Mouse (Mus musculus) limb, embryonic 13.5 days (tissue): ENCODE results near the gene Cemip. TPM values are rescaled to one million over a fixed set of nuclear protein-coding genes. Genes with fewer than 3 reads are reported as not detected.

Experiments
- ATAC-seq: fragments of 200-750 bp; cut with Nextera tagmentation; 2 replicates; pipeline ENCODE4 v1.8.0; 2017; ENCODE audit warnings: low read depth, moderate number of reproducible peaks, moderate TSS enrichment; ENCODE audit not compliant: low FRiP score
- H3K27ac ChIP-seq: fragments of 300-500 bp; sonication (generic); 2 replicates; pipeline ENCODE4 v1.5.1; 2015; ENCODE audit warnings: inconsistent platforms, mild to moderate bottlenecking, moderate library complexity
- H3K27me3 ChIP-seq: fragments of 300-500 bp; sonication (generic); 2 replicates; pipeline ENCODE4 v1.6.1; 2015; ENCODE audit warnings: mild to moderate bottlenecking, inconsistent platforms
- H3K36me3 ChIP-seq: fragments of 300-500 bp; sonication (generic); 2 replicates; pipeline ENCODE4 v1.6.1; 2015; ENCODE audit warnings: inconsistent platforms, mild to moderate bottlenecking, moderate library complexity
- H3K4me1 ChIP-seq: fragments of 300-500 bp; sonication (generic); 2 replicates; pipeline ENCODE4 v1.6.1; 2015; ENCODE audit warnings: inconsistent platforms
- H3K4me2 ChIP-seq: fragments of 300-500 bp; sonication (generic); replicated peaks from 2 replicates; pipeline ENCODE4 v1.6.1; 2015; ENCODE audit warnings: inconsistent platforms, mild to moderate bottlenecking, moderate library complexity
- H3K4me3 ChIP-seq: fragments of 300-500 bp; sonication (generic); 2 replicates; pipeline ENCODE4 v1.5.1; 2015; ENCODE audit warnings: moderate library complexity, mild to moderate bottlenecking, inconsistent platforms
- H3K9ac ChIP-seq: fragments of 300-500 bp; sonication (generic); 2 replicates; pipeline ENCODE4 v1.6.1; 2015; ENCODE audit warnings: mild to moderate bottlenecking, inconsistent platforms
- H3K9me3 ChIP-seq: fragments of 300-500 bp; sonication (generic); 2 replicates; pipeline ENCODE4 v1.6.1; 2016; ENCODE audit warnings: inconsistent platforms
- WGBS: fragments of 180-500 bp; shearing (Covaris S2); methylation state at CpG from one replicate; pipeline ENCODE4 v1.1.7; 2015; 5-methylcytosine and 5-hydroxymethylcytosine counted together
- polyA plus RNA-seq: library from polyadenylated mRNA; unstranded; fragments of >200 nt; fragmentation: Nextera tagmentation; extraction: Ambion mirVana; gene quantifications from 2 replicates; pipeline ENCODE4 v1.2.1, GENCODE M21; 2015

Cemip gene
- polyA plus RNA-seq, 1 experiment from 2014 or later = 0.28 TPM

DNA sequence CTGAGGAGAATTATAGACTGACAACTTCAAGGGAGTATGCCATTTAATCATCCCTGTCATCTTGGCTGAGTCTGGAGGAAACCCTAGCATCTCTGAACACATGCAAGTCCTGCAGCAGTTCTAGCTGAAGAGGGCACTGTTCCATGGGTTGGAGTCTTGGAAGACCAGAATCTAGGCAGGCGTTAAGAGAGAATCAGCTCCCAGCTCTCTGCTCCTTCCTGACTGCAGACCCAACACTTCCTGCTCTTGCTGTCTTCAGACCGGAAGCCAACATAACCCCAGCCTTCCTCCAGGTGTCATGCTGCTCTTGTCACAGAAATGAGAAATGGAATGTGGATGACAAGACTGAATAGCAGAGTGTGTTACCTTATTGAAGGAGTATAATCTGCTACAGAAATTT, 29.1 kb upstream of the Cemip start:
- no peak for ATAC-seq
- Histone ChIP-seq H3K4me2 (no peak overlapping the region), H3K4me3 (no peak overlapping the region), H3K36me3 (peaks cover 23% of the 10 kb centered on the region), H3K27ac (no peak overlapping the region), H3K9me3 (no peaks in the 10 kb centered on the region), H3K9ac (no peak overlapping the region), H3K27me3 (no peaks in the 10 kb centered on the region), H3K4me1 (peaks cover 36% of the 10 kb centered on the region)
- WGBS = 60% methylated on average over 2 of the region's 2 CpGs

DNA sequence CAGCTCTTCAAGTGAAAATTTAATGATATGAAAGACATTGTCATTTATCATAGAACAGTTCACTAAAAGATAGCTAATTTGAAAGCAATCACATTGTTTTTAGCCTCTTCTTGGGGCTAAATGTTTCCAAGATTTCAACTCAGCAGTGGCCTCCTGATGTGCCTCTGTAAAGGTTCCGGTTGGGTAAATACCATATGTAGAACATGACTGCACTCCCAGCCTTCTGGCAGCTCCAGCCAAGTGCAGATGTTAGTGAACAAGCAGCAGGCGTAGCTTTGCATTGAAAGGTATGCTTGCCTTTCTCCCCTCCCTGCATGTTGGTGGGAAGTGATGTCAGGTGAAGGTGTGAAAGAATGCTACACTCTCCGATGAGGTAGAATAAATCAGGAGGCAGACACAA, 28.5 kb upstream of the Cemip start:
- H3K36me3 ChIP-seq = peaks cover 28% of the 10 kb centered on the region
- H3K27me3 ChIP-seq = no peaks in the 10 kb centered on the region
- WGBS = 72% methylated on average over 3 of the region's 3 CpGs

DNA sequence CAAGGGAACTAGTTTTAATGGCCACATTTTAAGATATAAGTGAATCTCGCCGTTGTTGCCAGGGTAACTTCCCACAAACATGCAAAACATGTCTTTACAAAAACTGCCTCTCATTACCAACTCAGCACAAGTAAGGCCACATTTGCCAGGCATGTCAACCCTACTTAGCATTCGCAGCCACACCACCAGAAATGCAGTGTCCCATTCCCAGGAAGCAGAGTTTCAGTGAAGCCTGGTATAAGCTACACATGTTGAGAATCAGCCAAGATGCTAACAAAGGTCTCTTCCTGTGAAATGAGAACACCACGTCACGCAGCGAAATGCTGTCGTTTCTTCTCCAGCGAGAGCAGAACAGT, 26.7 kb upstream of the Cemip start:
- 86% methylated on average over 8 of the region's 8 CpGs for WGBS
- H3K36me3 ChIP-seq = peaks cover 40% of the 10 kb centered on the region

More for the DNA sequence above, 28.5 kb upstream of the Cemip start:
- no peak overlapping the region for H3K9ac ChIP-seq
- no peaks in the 10 kb centered on the region for H3K9me3 ChIP-seq
- no peak for ATAC-seq
- peaks cover 31% of the 10 kb centered on the region for H3K4me1 ChIP-seq
- H3K4me3 ChIP-seq = no peak overlapping the region
- H3K4me2 ChIP-seq = no peak overlapping the region
- no peak overlapping the region for H3K27ac ChIP-seq

DNA sequence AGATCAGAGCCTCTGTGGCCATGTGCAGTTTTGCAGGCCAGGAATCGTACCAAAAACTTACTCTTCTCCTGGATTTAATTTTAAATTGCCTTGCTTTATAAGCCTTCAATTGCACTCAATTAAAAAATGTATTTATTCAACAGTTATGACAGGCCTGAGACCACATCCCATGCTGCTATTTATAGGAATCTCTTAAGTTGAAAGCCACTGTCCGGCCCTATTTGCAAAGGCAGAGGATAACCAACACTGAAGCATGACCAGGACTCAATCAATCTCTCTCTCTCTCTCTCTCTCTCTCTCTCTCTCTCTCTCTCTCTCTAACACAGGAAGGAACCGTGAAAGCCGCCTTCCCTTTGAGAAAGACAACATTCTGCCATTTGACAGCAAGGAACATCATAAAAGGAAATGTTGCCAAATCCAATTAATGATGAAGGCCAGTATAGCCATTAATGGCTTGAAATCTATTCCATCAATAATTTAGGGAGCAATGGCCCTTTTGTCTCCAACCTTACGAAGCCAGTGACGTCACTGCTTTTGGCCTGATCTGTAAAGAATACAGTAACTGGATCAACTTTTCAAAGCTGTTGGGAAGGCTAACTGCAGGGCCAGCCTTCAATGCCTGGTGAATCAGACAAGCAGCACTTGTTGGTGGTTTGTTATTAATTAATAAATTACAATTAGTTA, 26.2 kb upstream of the Cemip start:
- Histone ChIP-seq H3K9me3 (no peaks in the 10 kb centered on the region), H3K4me3 (no peak overlapping the region), H3K4me2 (no peak overlapping the region), H3K36me3 (peaks cover 44% of the 10 kb centered on the region), H3K4me1 (peaks cover 16% of the 10 kb centered on the region), H3K9ac (no peak overlapping the region), H3K27ac (no peak overlapping the region), H3K27me3 (no peaks in the 10 kb centered on the region)
- WGBS = 84% methylated on average over 6 of the region's 6 CpGs
- no peak for ATAC-seq

More for the DNA sequence above, 26.7 kb upstream of the Cemip start:
- no peaks in the 10 kb centered on the region for H3K9me3 ChIP-seq
- no peaks in the 10 kb centered on the region for H3K27me3 ChIP-seq
- peaks cover 21% of the 10 kb centered on the region for H3K4me1 ChIP-seq
- ATAC-seq = no peak
- H3K9ac ChIP-seq = no peak overlapping the region
- no peak overlapping the region for H3K4me2 ChIP-seq
- no peak overlapping the region for H3K4me3 ChIP-seq
- no peak overlapping the region for H3K27ac ChIP-seq

DNA sequence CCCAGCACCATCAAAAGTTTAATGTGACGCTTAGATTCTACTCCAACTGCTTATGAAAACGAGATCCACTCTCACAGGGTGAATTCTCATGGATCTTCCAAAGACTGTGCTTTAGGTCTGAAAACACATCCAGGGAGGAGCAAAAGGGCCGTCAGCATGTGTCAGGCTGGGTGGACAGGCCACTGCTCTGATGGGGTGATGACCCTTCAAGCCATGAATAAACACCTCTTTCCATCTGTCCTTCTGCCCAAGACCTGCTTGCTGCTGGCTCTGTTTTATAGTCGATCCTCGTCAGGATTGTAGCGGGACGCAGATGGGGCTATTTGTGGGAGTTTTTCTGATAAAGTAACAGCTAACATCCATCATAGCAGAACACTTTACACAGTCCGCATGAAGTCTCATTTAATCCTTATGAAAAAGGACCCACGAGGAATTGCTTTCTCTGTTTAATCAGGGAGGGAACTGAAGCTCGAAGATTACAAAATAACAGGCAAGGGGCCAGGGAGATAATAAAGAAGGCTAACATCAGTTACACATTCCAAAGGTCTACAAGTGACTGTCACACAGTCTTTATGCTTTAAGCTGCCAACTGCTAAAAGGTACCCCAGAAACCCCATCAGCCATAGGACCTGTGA, 25.5 kb upstream of the Cemip start:
- no peak overlapping the region for H3K9ac ChIP-seq
- 73% methylated on average over 10 of the region's 10 CpGs for WGBS
- no peaks in the 10 kb centered on the region for H3K27me3 ChIP-seq
- peaks cover 9% of the 10 kb centered on the region for H3K4me1 ChIP-seq
- no peak for ATAC-seq
- H3K4me3 ChIP-seq = no peak overlapping the region
- peaks cover 49% of the 10 kb centered on the region for H3K36me3 ChIP-seq
- H3K9me3 ChIP-seq = no peaks in the 10 kb centered on the region
- no peak overlapping the region for H3K27ac ChIP-seq
- H3K4me2 ChIP-seq = no peak overlapping the region

DNA sequence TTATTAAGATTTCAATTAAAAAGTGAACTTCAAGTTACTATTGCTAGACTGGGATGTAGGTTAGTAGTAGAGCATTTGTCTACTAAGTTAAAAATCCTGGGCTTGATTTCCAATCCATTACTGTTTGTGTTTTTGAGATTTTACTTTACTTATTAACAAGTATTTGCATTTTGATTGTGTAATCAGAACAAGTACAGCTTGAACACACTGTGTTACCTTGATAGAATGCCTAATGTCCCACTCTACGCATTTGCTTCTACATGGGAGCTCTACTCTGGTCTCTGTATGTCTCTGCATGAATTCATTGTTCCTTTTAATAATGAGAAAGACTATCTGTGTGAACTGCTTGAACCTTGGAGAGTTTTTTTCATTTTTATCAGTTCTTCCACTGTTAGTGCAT, 20.6 kb upstream of the Cemip start:
- H3K4me1 ChIP-seq = no peaks in the 10 kb centered on the region
- no peaks in the 10 kb centered on the region for H3K9me3 ChIP-seq
- H3K27ac ChIP-seq = no peak overlapping the region
- 97% methylated on average over 1 of the region's 1 CpGs for WGBS
- no peak overlapping the region for H3K4me2 ChIP-seq
- H3K27me3 ChIP-seq = no peaks in the 10 kb centered on the region
- H3K4me3 ChIP-seq = no peak overlapping the region
- ATAC-seq = no peak
- peaks cover 32% of the 10 kb centered on the region for H3K36me3 ChIP-seq
- H3K9ac ChIP-seq = no peak overlapping the region

DNA sequence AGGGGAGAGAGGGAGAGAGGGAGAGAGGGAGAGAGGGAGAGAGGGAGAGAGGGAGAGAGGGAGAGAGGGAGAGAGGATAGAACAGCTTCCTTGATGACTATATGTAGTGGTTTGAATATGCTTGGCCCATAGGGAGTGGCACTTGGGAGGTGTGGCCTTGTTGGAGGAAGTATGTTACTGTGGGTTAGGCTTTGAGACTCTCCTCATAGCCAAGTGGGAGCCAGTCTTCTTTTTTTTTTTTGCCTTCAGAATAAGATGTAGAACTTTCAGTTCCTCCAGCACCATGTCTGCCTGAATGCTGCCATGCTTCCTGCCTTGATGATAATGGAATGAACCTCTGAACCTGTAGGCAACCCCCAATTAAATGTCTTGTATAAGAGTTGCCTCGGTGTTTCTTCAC, 16.3 kb upstream of the Cemip start:
- no peak for ATAC-seq
- no peaks in the 10 kb centered on the region for H3K4me1 ChIP-seq
- H3K9ac ChIP-seq = no peak overlapping the region
- WGBS = 93% methylated on average over 1 of the region's 1 CpGs
- H3K4me3 ChIP-seq = no peak overlapping the region
- H3K9me3 ChIP-seq = no peaks in the 10 kb centered on the region
- H3K4me2 ChIP-seq = no peak overlapping the region
- no peaks in the 10 kb centered on the region for H3K27me3 ChIP-seq
- no peak overlapping the region for H3K27ac ChIP-seq
- H3K36me3 ChIP-seq = peaks cover 6% of the 10 kb centered on the region

DNA sequence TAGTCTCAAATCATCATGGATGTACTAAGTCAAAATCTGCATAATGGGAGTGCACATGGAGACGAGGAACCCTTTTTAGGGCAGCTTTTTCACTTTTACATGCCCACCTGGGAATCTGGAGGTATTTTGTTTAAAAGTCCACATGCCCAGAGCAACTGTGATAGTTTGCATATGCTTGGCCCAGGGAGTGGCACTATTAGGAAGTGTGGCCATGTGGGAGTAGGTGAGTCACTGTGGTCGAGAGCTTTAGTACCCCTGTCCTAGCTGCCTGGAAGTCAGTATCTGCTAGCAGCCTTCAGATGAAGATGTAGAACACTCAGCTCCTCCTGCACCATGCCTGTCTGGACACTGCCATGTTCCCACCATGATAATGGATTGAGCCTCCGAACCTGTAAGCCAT, 14.4 kb upstream of the Cemip start:
- Histone ChIP-seq H3K36me3 (no peaks in the 10 kb centered on the region), H3K4me1 (no peaks in the 10 kb centered on the region), H3K9ac (no peak overlapping the region), H3K4me3 (no peak overlapping the region), H3K27ac (no peak overlapping the region), H3K4me2 (no peak overlapping the region), H3K27me3 (no peaks in the 10 kb centered on the region), H3K9me3 (no peaks in the 10 kb centered on the region)
- no peak for ATAC-seq
- WGBS = 76% methylated on average over 3 of the region's 3 CpGs

DNA sequence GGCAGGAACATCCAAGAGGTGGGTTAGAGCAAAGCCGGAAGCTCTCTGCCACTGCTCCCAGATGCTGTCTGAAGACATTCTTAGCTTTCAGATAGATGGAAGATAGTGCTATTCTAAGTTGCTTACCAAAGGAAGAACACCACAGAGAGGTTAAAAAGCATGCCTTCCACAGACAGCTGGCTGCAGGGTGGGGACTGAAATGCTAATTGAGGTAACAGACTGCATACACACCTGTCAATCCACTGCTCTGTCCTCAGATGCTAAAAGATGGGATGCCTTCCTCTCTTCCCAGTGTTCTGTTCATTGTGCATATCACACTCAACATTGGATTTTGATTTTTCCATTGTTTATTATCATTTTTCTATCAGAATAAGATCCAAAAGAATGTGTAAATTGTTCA, 11.8 kb upstream of the Cemip start:
- H3K4me2 ChIP-seq = no peak overlapping the region
- no peaks in the 10 kb centered on the region for H3K27me3 ChIP-seq
- no peak overlapping the region for H3K4me3 ChIP-seq
- no peaks in the 10 kb centered on the region for H3K4me1 ChIP-seq
- H3K36me3 ChIP-seq = no peaks in the 10 kb centered on the region
- WGBS = 88% methylated on average over 1 of the region's 1 CpGs
- H3K9ac ChIP-seq = no peak overlapping the region
- ATAC-seq = no peak
- no peak overlapping the region for H3K27ac ChIP-seq
- no peaks in the 10 kb centered on the region for H3K9me3 ChIP-seq

DNA sequence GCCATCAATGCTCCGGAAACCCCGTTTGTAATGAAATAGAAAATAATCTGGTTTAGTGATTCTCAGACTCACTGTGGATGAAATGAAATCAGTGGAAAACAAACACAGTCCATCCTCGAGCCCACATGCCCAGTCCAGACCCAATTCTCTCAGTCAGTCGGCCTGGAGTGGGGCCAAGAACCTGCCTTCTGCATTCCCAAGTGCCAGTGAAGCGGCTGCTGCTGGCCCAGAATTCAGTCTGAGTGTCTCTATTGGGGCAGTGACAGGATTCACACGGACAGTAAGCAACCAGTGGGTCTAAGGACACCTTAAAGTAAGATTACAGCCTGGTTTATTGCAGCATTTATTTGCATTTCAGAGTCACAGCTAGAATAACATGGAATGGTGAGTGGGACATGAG, 10.2 kb upstream of the Cemip start:
- Histone ChIP-seq H3K27ac (no peak overlapping the region), H3K27me3 (no peaks in the 10 kb centered on the region), H3K9ac (no peak overlapping the region), H3K4me2 (no peak overlapping the region), H3K9me3 (no peaks in the 10 kb centered on the region), H3K4me1 (no peaks in the 10 kb centered on the region), H3K36me3 (no peaks in the 10 kb centered on the region), H3K4me3 (no peak overlapping the region)
- WGBS = 71% methylated on average over 6 of the region's 6 CpGs
- no peak for ATAC-seq

DNA sequence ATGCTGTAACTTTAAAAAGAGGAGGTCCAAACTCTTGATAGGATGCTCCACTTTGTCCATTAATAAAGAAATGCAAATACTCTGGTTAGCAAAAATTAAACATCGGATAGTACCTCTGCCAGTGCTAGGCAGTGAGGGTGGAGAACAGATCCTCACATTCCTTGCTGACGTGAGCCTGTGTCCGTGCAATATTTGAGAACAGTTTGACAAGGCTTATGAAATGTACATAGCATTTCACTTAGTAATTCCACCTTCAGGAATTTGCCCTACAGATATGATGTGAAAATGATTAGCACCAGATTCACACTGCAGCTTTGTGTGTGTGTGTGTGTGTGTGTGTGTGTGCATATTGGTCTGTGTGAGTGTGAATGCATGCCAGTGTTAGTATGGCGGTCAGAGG, 4.5 kb upstream of the Cemip start:
- Histone ChIP-seq H3K9me3 (no peaks in the 10 kb centered on the region), H3K4me2 (no peak overlapping the region), H3K4me3 (no peak overlapping the region), H3K36me3 (no peaks in the 10 kb centered on the region), H3K4me1 (peaks cover 10% of the 10 kb centered on the region), H3K27me3 (peaks cover 23% of the 10 kb centered on the region), H3K27ac (no peak overlapping the region), H3K9ac (no peak overlapping the region)
- 65% methylated on average over 4 of the region's 4 CpGs for WGBS
- ATAC-seq = no peak

DNA sequence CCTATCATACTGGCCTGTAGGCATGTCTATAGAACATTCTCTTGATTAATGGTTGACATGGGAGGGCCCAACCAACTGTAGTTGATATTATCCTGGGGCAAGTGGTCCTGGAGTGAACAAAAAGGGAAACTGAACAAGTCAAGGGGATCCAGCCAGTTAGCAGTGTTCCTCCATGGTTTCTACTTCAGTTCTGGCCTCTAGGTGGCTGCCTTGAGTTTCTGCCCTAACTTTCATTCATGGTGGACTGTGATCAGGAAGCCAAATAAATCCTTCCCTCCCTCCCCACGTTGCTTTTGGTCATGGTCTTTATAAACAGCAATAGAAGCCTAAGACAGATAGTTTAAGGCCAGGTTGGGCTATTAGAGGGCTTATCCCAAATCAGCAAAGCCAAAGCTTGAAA, 3.5 kb upstream of the Cemip start:
- Histone ChIP-seq H3K4me2 (no peak overlapping the region), H3K9ac (no peak overlapping the region), H3K27ac (no peak overlapping the region), H3K4me3 (no peak overlapping the region), H3K9me3 (no peaks in the 10 kb centered on the region), H3K27me3 (peaks cover 34% of the 10 kb centered on the region), H3K36me3 (no peaks in the 10 kb centered on the region), H3K4me1 (peaks cover 18% of the 10 kb centered on the region)
- 25% methylated on average over 1 of the region's 1 CpGs for WGBS
- ATAC-seq = no peak

DNA sequence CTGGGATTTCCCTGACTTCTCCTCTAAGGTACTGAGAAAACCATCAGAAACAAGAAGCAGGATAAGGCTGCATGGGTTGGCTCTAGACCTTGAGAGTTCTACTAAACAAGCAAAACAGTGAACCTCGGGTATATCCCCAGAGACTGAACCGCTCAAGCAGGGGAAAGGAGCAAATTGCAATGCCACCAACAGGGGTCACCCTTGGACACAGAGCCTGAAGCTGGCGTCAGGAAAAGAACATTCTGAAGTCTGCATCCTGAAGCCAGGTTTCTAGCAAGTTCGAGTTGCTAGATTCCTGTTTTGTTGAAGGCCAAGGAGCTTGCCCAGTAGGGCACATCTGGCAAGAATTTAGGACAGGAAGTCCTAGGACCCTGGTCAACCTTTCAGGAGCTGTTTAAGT, 2.7 kb upstream of the Cemip start:
- Histone ChIP-seq H3K9ac (no peak overlapping the region), H3K9me3 (no peaks in the 10 kb centered on the region), H3K4me1 (peaks cover 18% of the 10 kb centered on the region), H3K36me3 (no peaks in the 10 kb centered on the region), H3K4me2 (no peak overlapping the region), H3K4me3 (no peak overlapping the region), H3K27ac (no peak overlapping the region), H3K27me3 (peaks cover 42% of the 10 kb centered on the region)
- no peak for ATAC-seq
- WGBS = 9% methylated on average over 4 of the region's 4 CpGs
